Mouse (Mus musculus): ENCODE measurements around the gene Thap3.

- TF ChIP-seq ELF1 (IDR thresholded peaks at IDR 0.05; ENCODE audit: low read depth, low read length) (no peak), CTCF (conservative IDR thresholded peaks at IDR 0.05 in 1 of 2, IDR thresholded peaks at IDR 0.05 in 1 of 2; ENCODE audit: low read depth in 2 of 2, low read length in 2 of 2) (no peak), MAX (IDR thresholded peaks at IDR 0.05; ENCODE audit: low read length) (no peak), CHD2 (IDR thresholded peaks at IDR 0.05; ENCODE audit: low read length) (no peak), ZC3H11A (IDR thresholded peaks at IDR 0.05; ENCODE audit: low read depth, low read length) (no peak), POLR2AphosphoS2 (IDR thresholded peaks at IDR 0.05; ENCODE audit: low read depth, low read length) (no peak), POLR2A (IDR thresholded peaks at IDR 0.05; ENCODE audit: low read depth, low read length) (no peak), ZNF384 (IDR thresholded peaks at IDR 0.05; ENCODE audit: low read depth, low read length) (no peak)
These were observed 2.9 kb downstream of the Thap3 start for GRCm38 (mm10) chr4:151985886-151986285.

All from CH12.LX (cell line).